Mouse (Mus musculus) lung, embryonic 14.5 days (tissue): Measurements from ENCODE around the gene Elp6. TPM values are rescaled to one million over a fixed set of nuclear protein-coding genes. Genes with fewer than 3 reads are reported as not detected.

ENCODE experiments used
- ATAC-seq: fragments of 200-750 bp; cut with Nextera tagmentation; 2 replicates; pipeline ENCODE4 v1.8.0; 2017; ENCODE audit warnings: mild to moderate bottlenecking, moderate TSS enrichment, moderate library complexity; ENCODE audit not compliant: insufficient read depth
- DNase-seq: peaks from one replicate; pipeline ENCODE4 v3.0.0-alpha.2; 2015
- H3K27ac ChIP-seq: fragments of 300-500 bp; sonication (generic); 2 replicates; pipeline ENCODE4 v1.5.1; 2014; ENCODE audit warnings: low read depth, mild to moderate bottlenecking, moderate library complexity
- H3K27me3 ChIP-seq: fragments of 300-500 bp; sonication (generic); 2 replicates; pipeline ENCODE4 v1.6.1; 2014; ENCODE audit warnings: low read length, control low read depth; ENCODE audit not compliant: insufficient read depth
- H3K36me3 ChIP-seq: fragments of 300-500 bp; sonication (generic); 2 replicates; pipeline ENCODE4 v1.6.1; 2014; ENCODE audit warnings: control low read depth; ENCODE audit not compliant: insufficient read depth
- H3K4me1 ChIP-seq: fragments of 300-500 bp; sonication (generic); 2 replicates; pipeline ENCODE4 v1.6.1; 2014; ENCODE audit warnings: antibody characterized with exemption, control low read depth; ENCODE audit not compliant: insufficient read depth
- H3K4me2 ChIP-seq: fragments of 300-500 bp; sonication (generic); 2 replicates; pipeline ENCODE4 v1.6.1; 2014; ENCODE audit warnings: mild to moderate bottlenecking
- H3K4me3 ChIP-seq: fragments of 300-500 bp; sonication (generic); 2 replicates; pipeline ENCODE4 v1.5.1; 2014; ENCODE audit warnings: low read depth, low read length
- H3K9ac ChIP-seq: fragments of 300-500 bp; sonication (generic); 2 replicates; pipeline ENCODE4 v1.6.1; 2014
- H3K9me3 ChIP-seq: fragments of 300-500 bp; sonication (generic); 2 replicates; pipeline ENCODE4 v1.6.1; 2016; ENCODE audit warnings: low read depth, low read length, control low read depth
- CTCF ChIP-seq: IDR thresholded peaks from 2 replicates; pipeline ENCODE4 v1.5.1; 2016; ENCODE audit warnings: antibody characterized with exemption, low read depth
- whole genome bisulfite sequencing: fragments of 180-500 bp; shearing (Covaris S2); extraction: QIAGEN DNeasy Blood & Tissue Kit; methylation state at CpG from one replicate; pipeline ENCODE4 v1.1.7; 2014; 5-methylcytosine and 5-hydroxymethylcytosine counted together
- polyA plus RNA-seq: library from polyadenylated mRNA; unstranded; fragments of >200 nt; fragmentation: Nextera tagmentation; extraction: Ambion mirVana; gene quantifications from 2 replicates; pipeline ENCODE4 v1.2.1, GENCODE M21; 2014

Gene Elp6
- polyA plus RNA-seq, 1 experiment from 2014 or later: 30.8 TPM

DNA sequence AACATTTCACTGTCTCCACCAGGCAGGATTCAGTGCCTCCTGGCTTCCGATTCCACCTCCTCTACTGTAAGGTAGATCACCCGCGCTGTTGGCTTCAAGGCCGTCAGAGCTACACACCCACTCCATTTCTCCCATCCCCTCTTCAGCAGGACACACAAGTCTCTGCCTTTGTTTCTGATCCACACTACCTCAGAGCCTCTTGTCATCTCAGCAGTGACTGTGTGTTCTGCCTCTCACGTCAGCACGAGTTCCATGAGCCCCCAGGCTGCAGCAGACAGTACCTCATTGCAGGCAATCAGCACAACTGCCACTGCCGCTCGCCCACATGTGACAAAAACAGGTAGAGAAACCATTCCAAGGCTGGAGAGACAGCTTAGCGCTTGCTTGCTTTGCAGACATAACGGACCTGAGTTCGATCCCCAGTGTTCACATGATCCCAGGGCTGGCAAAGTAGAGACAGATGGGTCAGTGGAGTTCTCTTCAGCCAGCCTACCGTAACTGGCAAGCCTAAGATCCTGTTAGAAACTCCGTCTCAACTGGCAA lies 11.0 kb upstream of the Elp6 start:
- no peak for TF ChIP-seq CTCF
- Histone ChIP-seq H3K36me3 (no peaks in the 10 kb centered on the region), H3K4me2 (no peak overlapping the region), H3K9me3 (no peaks in the 10 kb centered on the region), H3K27me3 (no peaks in the 10 kb centered on the region), H3K9ac (no peak overlapping the region), H3K27ac (no peak overlapping the region), H3K4me3 (no peak overlapping the region), H3K4me1 (no peaks in the 10 kb centered on the region)
- WGBS: 81% methylated on average over 13 of the region's 13 CpGs
- ATAC-seq: no peak
- no peak for DNase-seq

DNA sequence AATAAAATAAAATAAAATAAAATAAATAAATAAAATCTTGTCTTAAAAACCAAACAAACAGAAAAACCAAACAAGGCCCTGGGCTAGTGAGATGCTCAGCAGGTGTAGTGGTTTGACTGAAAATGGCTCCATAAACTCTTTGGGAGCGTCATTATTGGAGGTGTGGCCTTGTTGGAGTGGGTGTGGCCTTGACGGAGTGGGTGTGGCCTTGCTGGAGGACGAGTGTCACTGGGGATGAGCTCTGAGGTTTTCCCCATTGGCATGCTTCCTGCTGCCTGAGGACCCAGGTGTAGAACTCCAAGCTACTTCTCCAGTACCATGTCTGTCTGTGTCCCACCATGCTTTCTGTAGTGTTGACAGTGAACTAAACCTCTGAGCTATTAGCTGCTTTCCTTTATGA lies 10.2 kb upstream of the Elp6 start:
- 24% methylated on average over 3 of the region's 3 CpGs for WGBS
- ATAC-seq: no peak

DNA sequence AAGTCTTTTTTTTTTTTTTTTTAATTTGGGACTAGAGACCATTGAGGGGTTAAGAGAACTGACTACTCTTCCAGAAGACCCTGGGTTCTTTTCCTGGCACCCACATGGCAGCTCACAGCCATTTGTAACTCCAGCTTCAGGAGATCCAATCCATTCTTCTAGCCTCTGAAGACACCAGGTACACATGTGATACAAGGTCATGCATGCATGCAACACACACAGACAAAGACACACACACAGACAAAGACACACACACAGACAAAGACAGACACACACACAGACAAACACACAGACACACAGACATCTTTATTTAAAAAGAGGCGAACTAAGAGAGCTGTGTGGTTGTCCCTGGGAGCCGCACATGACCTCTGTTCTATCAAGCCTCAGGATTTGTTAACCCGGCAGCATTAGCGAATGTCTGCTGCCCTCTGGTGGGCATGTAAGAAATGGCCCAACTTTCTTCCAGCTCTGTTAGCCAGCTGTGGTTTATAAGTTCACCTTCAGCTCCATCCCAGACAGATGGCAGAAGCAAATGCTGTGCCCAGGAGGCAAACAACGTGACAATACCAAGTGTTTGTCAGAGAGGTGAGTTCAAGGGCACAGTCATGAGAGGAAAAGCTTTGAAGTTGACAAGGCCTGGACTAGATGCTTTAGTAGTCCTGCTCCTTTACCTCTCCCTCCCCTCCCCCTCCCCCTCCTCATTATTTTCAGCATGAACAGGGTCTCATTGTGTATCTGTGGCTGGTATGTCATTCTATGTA lies 7.9 kb upstream of the Elp6 start:
- Histone ChIP-seq H3K27me3 (no peaks in the 10 kb centered on the region), H3K36me3 (no peaks in the 10 kb centered on the region), H3K4me3 (no peak overlapping the region), H3K27ac (no peak overlapping the region), H3K9me3 (no peaks in the 10 kb centered on the region; the same call in 1 of the 2 replicates), H3K9ac (no peak overlapping the region), H3K4me2 (no peak overlapping the region), H3K4me1 (no peaks in the 10 kb centered on the region)
- ATAC-seq: peak; percentile 75
- peak; percentile 94 for DNase-seq
- TF ChIP-seq CTCF: peak; percentile 92
- 3% methylated on average over 5 of the region's 5 CpGs for WGBS

More for the DNA sequence above, 10.2 kb upstream of the Elp6 start:
- H3K4me2 ChIP-seq: no peak overlapping the region
- H3K36me3 ChIP-seq: no peaks in the 10 kb centered on the region
- no peak for DNase-seq
- H3K27ac ChIP-seq: no peak overlapping the region
- no peak for TF ChIP-seq CTCF
- H3K4me1 ChIP-seq: no peaks in the 10 kb centered on the region
- no peaks in the 10 kb centered on the region for H3K9me3 ChIP-seq
- no peak overlapping the region for H3K9ac ChIP-seq
- no peaks in the 10 kb centered on the region for H3K27me3 ChIP-seq
- no peak overlapping the region for H3K4me3 ChIP-seq

DNA sequence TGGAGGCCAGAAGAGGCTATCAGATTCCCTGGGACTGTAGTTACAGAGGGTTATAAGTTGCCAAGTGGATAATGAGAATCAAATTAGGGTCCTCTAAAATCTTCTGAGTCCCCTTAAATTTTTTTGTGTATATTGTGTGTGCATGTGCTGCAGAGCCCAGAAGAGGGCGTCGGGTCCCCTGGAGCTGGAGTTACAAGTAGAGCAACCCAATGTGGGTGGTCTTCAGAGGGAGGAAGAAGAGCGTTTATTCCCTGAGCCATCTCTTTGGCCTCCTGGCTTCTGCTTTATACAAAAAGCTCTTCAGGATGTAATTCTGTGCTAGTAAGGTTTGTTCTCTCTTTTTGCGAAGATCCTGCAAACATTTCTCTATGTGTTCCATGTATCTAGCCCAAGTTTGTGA lies 457 bp upstream of the Elp6 start:
- peak overlapping the region; percentile 96 for H3K27ac ChIP-seq
- TF ChIP-seq CTCF: peak; percentile 58
- H3K4me1 ChIP-seq: no peaks in the 10 kb centered on the region
- no peaks in the 10 kb centered on the region for H3K27me3 ChIP-seq
- H3K9me3 ChIP-seq: no peaks in the 10 kb centered on the region; the same call in 1 of the 2 replicates
- no peaks in the 10 kb centered on the region for H3K36me3 ChIP-seq
- H3K4me2 ChIP-seq: peak overlapping the region; percentile 78
- under 1% methylated on average over 4 of the region's 4 CpGs for WGBS
- peak overlapping the region; percentile 58 for H3K4me3 ChIP-seq
- H3K9ac ChIP-seq: peak overlapping the region; percentile 70
- peak; percentile 71 for DNase-seq
- ATAC-seq: peak; percentile 36

DNA sequence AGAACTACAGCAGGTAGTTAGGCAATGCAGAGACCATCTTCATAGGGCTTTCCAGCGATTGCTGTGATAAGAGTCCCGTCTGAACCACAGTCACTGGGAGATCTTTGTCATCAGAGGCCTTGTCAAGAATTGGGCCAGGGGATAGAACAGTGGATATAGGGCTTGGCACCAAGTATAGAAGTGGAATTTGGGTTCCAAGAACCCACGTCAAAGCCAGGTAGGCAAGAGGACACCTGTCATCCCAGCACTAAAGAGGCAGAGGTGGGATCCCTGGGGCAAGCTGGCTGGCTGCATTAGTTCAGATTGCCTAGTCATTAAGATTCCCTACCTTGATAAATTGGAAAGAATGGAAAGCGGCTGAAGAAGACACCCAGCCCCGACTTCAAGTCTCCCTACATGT lies 1.4 kb downstream of the Elp6 start:
- WGBS: 91% methylated on average over 5 of the region's 5 CpGs
- DNase-seq: no peak
- no peaks in the 10 kb centered on the region for H3K4me1 ChIP-seq
- no peak for TF ChIP-seq CTCF
- no peak overlapping the region for H3K27ac ChIP-seq
- peak overlapping the region; percentile 58 for H3K4me3 ChIP-seq
- ATAC-seq: no peak
- peak overlapping the region; percentile 70; the same call in 1 of the 2 replicates for H3K9ac ChIP-seq
- H3K4me2 ChIP-seq: peak overlapping the region; percentile 78
- no peaks in the 10 kb centered on the region for H3K9me3 ChIP-seq
- peaks cover 15% of the 10 kb centered on the region for H3K36me3 ChIP-seq
- no peaks in the 10 kb centered on the region for H3K27me3 ChIP-seq

DNA sequence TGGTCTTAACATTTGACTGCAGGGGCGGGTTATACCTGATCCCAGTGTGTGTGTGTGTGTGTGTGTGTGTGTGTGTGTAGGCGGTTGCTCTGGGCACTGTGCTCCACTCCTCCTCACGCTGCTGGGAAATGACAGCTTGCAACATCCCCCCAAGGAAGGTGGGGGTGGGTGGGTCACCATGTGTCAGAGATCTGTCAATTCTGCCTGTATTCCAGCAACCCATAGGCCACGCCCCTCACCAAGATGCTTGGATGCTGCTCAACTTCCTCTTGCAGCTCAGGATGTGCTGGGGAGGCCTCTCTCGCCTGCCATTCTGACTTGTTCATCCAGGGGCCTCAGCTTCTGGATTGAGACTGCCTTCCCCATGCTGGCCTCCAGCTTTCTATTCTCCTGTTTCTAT lies 9.7 kb downstream of the Elp6 start:
- WGBS: 69% methylated on average over 5 of the region's 5 CpGs
- Histone ChIP-seq H3K4me3 (no peak overlapping the region), H3K27me3 (no peaks in the 10 kb centered on the region), H3K9me3 (no peaks in the 10 kb centered on the region), H3K4me1 (no peaks in the 10 kb centered on the region), H3K36me3 (peaks cover 84% of the 10 kb centered on the region), H3K9ac (no peak overlapping the region), H3K4me2 (no peak overlapping the region), H3K27ac (no peak overlapping the region)
- ATAC-seq (no peak), DNase-seq (no peak)
- TF ChIP-seq CTCF: no peak

DNA sequence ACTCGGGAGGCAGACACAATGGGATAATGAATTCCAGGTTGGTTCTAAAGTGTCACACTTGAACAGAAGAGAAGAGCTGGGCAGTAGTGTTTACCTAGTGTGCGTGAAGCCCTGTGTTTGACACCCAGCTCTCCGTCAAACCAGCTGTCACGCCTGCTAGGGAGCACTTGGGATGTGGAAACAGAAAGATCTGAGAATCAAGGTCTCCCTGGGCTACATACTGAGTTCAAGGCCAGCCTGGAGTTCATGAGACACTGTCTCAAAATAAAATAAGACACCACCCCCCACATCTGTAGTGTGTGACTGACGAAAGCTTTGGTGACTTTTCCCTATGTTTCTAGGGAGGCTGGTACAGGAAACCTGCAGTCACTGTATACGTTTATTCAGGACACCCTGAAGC lies 10.4 kb downstream of the Elp6 start:
- no peak for ATAC-seq
- H3K4me2 ChIP-seq: no peak overlapping the region
- H3K27me3 ChIP-seq: no peaks in the 10 kb centered on the region
- H3K9ac ChIP-seq: no peak overlapping the region
- peaks cover 82% of the 10 kb centered on the region for H3K36me3 ChIP-seq
- H3K27ac ChIP-seq: no peak overlapping the region
- no peaks in the 10 kb centered on the region for H3K9me3 ChIP-seq
- DNase-seq: no peak
- H3K4me1 ChIP-seq: no peaks in the 10 kb centered on the region
- TF ChIP-seq CTCF: no peak
- no peak overlapping the region for H3K4me3 ChIP-seq
- WGBS: 82% methylated on average over 6 of the region's 6 CpGs
